Mouse (Mus musculus) heart, embryonic 15.5 days (tissue): ENCODE results near the gene Gm14444. TPM values are rescaled to one million over a fixed set of nuclear protein-coding genes. Genes with fewer than 3 reads are reported as not detected.
"Not testable (repeated sequence)": the region's sequence is repeated elsewhere in the genome, so short reads cannot be mapped to it uniquely, and the experiment has no call there.

Experiments
- ATAC-seq: fragments of 200-750 bp; cut with Nextera tagmentation; replicated peaks from 2 replicates; pipeline ENCODE4 v1.8.0; 2017; ENCODE audit warnings: low read depth, moderate TSS enrichment; ENCODE audit not compliant: insufficient number of reproducible peaks, insufficient read depth, low FRiP score
- H3K27ac ChIP-seq: fragments of 300-500 bp; sonication (generic); 2 replicates; pipeline ENCODE4 v1.5.1; 2015; ENCODE audit warnings: mild to moderate bottlenecking, inconsistent platforms
- H3K27me3 ChIP-seq: fragments of 300-500 bp; sonication (generic); 2 replicates; pipeline ENCODE4 v1.6.1; 2015; ENCODE audit warnings: inconsistent platforms
- H3K36me3 ChIP-seq: fragments of 300-500 bp; sonication (generic); 2 replicates; pipeline ENCODE4 v1.6.1; 2015; ENCODE audit warnings: mild to moderate bottlenecking, inconsistent platforms
- H3K4me1 ChIP-seq: fragments of 300-500 bp; sonication (generic); replicated peaks from 2 replicates; pipeline ENCODE4 v1.6.1; 2015; ENCODE audit warnings: inconsistent platforms
- H3K4me2 ChIP-seq: fragments of 300-500 bp; sonication (generic); 2 replicates; pipeline ENCODE4 v1.6.1; 2015; ENCODE audit warnings: inconsistent platforms, mild to moderate bottlenecking, moderate library complexity
- H3K4me3 ChIP-seq: fragments of 300-500 bp; sonication (generic); 2 replicates; pipeline ENCODE4 v1.5.1; 2015; ENCODE audit warnings: mild to moderate bottlenecking, inconsistent platforms
- H3K9ac ChIP-seq: fragments of 300-500 bp; sonication (generic); 2 replicates; pipeline ENCODE4 v1.6.1; 2015; ENCODE audit warnings: mild to moderate bottlenecking, inconsistent platforms
- H3K9me3 ChIP-seq: fragments of 300-500 bp; sonication (generic); replicated peaks from 2 replicates; pipeline ENCODE4 v1.6.1; 2016; ENCODE audit warnings: inconsistent platforms
- WGBS: fragments of 180-500 bp; shearing (Covaris S2); methylation state at CpG from one replicate; pipeline ENCODE4 v1.1.7; 2015; ENCODE audit warnings: mixed read lengths; 5-methylcytosine and 5-hydroxymethylcytosine counted together
- polyA plus RNA-seq: library from polyadenylated mRNA; unstranded; fragments of >200 nt; fragmentation: Nextera tagmentation; extraction: Ambion mirVana; gene quantifications from 2 replicates; pipeline ENCODE4 v1.2.1, GENCODE M21; 2015

Gene Gm14444
- polyA plus RNA-seq, result not detected in 2 replicates

DNA sequence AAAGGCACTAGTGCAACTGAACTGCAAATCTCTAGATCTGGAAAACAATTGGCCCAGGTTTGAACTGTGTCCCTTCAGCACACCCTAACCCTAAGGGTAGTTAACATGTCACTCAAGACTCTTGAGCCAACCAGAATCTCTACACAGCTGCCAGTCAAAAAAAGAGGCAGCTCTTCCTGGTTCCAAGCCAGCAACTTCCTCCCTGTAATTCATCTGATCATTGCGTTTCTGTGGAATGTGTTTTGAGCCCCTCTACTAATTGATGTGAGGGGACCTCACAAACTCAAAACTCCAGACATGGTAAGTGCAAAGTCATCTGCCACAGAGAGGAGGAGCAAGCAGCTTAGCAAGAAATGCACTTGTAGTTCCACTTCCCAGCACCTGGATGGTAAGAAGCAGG, at the start of gene Gm14444:
Gene Gm14444, plus strand, starts transcription at position 220 of the 400 bp plus-strand sequence.
- not testable (repeated sequence) for H3K4me1 ChIP-seq, H3K27ac ChIP-seq, H3K4me3 ChIP-seq, ATAC-seq, H3K9me3 ChIP-seq, H3K36me3 ChIP-seq, H3K4me2 ChIP-seq, H3K27me3 ChIP-seq, H3K9ac ChIP-seq
- WGBS, result 70% methylated on average over 1 of the region's 1 CpGs

GRCm38 (mm10) chr2:174965466-174965865, 44.6 kb upstream of the Gm14444 start:
- H3K27ac ChIP-seq, H3K27me3 ChIP-seq, H3K9ac ChIP-seq, H3K9me3 ChIP-seq, ATAC-seq, H3K4me2 ChIP-seq, H3K4me3 ChIP-seq, H3K4me1 ChIP-seq, H3K36me3 ChIP-seq: not testable (repeated sequence)
- 56% methylated on average over 3 of the region's 3 CpGs for WGBS

GRCm38 (mm10) chr2:175044268-175044667, 34.2 kb downstream of the Gm14444 start:
- ATAC-seq, H3K27me3 ChIP-seq, H3K4me1 ChIP-seq, H3K36me3 ChIP-seq, H3K9ac ChIP-seq, H3K27ac ChIP-seq, H3K4me3 ChIP-seq, H3K4me2 ChIP-seq, H3K9me3 ChIP-seq: not testable (repeated sequence)
- WGBS, result 93% methylated on average over 27 of the region's 27 CpGs

DNA sequence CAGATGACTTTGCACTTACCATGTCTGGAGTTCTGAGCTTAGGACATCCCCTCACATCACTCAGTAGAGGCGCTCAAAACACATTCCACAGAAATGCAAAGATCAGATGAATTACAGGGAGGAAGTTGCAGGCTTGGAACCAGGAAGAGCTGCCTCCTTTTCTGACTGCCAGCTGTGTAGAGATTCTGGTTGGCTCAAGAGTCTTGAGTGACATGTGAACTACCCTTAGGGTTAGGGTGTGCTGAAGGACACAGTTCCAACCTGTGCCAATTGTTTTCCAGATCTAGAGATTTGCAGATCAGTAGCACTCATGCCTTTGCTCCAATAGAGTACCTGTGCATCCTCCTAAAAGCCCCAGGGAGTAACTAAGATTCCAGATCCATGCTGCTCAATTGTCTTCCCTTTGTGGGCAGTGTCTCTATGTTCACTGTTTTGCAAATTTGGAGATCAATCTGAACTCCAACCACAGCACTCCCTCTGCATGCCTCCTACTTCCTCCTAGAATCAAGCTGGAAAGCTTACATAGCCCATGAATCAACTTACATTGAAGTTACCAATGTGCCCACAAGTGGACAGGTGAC, 57.7 kb downstream of the Gm14444 start, which contains the start of gene Gm14393:
Gene Gm14393, minus strand, starts transcription at position 101 of the 581 bp plus-strand sequence.
- not testable (repeated sequence) for H3K4me3 ChIP-seq, H3K36me3 ChIP-seq, H3K4me2 ChIP-seq, H3K4me1 ChIP-seq, H3K9ac ChIP-seq, H3K9me3 ChIP-seq, ATAC-seq, H3K27ac ChIP-seq, H3K27me3 ChIP-seq
- WGBS, result 55% methylated on average over 1 of the region's 1 CpGs

Other genes starting within 250 kb of the Gm14444 start
- 1.0 and 3.1 TPM in 2 replicates for gene Edn3, start 249.6 kb upstream of the Gm14444 start, polyA plus RNA-seq
- gene Gm14393, start 57.5 kb downstream of the Gm14444 start, polyA plus RNA-seq, result 1.1 and 1.3 TPM in 2 replicates
- gene Gm14399, start 131.8 kb downstream of the Gm14444 start, polyA plus RNA-seq, result 4.7 and 5.0 TPM in 2 replicates
- gene Gm14443, start 165.6 kb downstream of the Gm14444 start, polyA plus RNA-seq, result 0.53 and 0.60 TPM in 2 replicates
- 3.4 and 8.4 TPM in 2 replicates for gene Gm14391, start 196.7 kb downstream of the Gm14444 start, polyA plus RNA-seq